Mouse (Mus musculus) neural tube, embryonic 14.5 days (tissue): ENCODE data around the gene Fosl1. TPM values are rescaled to one million over a fixed set of nuclear protein-coding genes. Genes with fewer than 3 reads are reported as not detected.

Experiments used
- ATAC-seq: fragments of 200-750 bp; cut with Nextera tagmentation; 2 replicates; pipeline ENCODE4 v1.8.0; 2017; ENCODE audit warnings: low read depth, mild to moderate bottlenecking, moderate TSS enrichment, moderate library complexity
- H3K27ac ChIP-seq: fragments of 300-500 bp; sonication (generic); 2 replicates; pipeline ENCODE4 v1.5.1; 2014; ENCODE audit warnings: low read depth, mild to moderate bottlenecking, control low read depth, low read length, moderate library complexity, mixed read lengths
- H3K27me3 ChIP-seq: fragments of 300-500 bp; sonication (generic); 2 replicates; pipeline ENCODE4 v1.6.1; 2014; ENCODE audit warnings: low read length; ENCODE audit not compliant: control insufficient read depth, insufficient read depth
- H3K36me3 ChIP-seq: fragments of 300-500 bp; sonication (generic); 2 replicates; pipeline ENCODE4 v1.6.1; 2014; ENCODE audit warnings: low read length, mixed read lengths; ENCODE audit not compliant: control insufficient read depth, insufficient read depth
- H3K4me1 ChIP-seq: fragments of 300-500 bp; sonication (generic); 2 replicates; pipeline ENCODE4 v1.6.1; 2014; ENCODE audit warnings: low read length; ENCODE audit not compliant: control insufficient read depth, insufficient read depth
- H3K4me2 ChIP-seq: fragments of 300-500 bp; sonication (generic); 2 replicates; pipeline ENCODE4 v1.6.1; 2014; ENCODE audit warnings: mild to moderate bottlenecking, low read depth, low read length, control low read depth
- H3K4me3 ChIP-seq: fragments of 300-500 bp; sonication (generic); 2 replicates; pipeline ENCODE4 v1.5.1; 2014; ENCODE audit warnings: low read depth, low read length, control low read depth, mixed read lengths
- H3K9ac ChIP-seq: fragments of 300-500 bp; sonication (generic); replicated peaks from 2 replicates; pipeline ENCODE4 v1.6.1; 2014; ENCODE audit warnings: low read depth, mild to moderate bottlenecking, control low read depth, low read length, mixed read lengths
- H3K9me3 ChIP-seq: fragments of 300-500 bp; sonication (generic); 2 replicates; pipeline ENCODE4 v1.6.1; 2016; ENCODE audit warnings: low read length; ENCODE audit not compliant: control insufficient read depth
- WGBS: fragments of 180-500 bp; shearing (Covaris S2); extraction: QIAGEN DNeasy Blood & Tissue Kit; methylation state at CpG from one replicate; pipeline ENCODE4 v1.1.7; 2014; 5-methylcytosine and 5-hydroxymethylcytosine counted together
- polyA plus RNA-seq: library from polyadenylated mRNA; unstranded; fragments of >200 nt; fragmentation: Nextera tagmentation; extraction: Ambion mirVana; gene quantifications from 2 replicates; pipeline ENCODE4 v1.2.1, GENCODE M21; 2014

The Fosl1 gene
- polyA plus RNA-seq, 1 experiment from 2014 or later, result not detected

GRCm38 (mm10) chr19:5422895-5423443 lies 24.4 kb upstream of the Fosl1 start:
- 79% methylated on average over 9 of the region's 9 CpGs for WGBS
- Histone ChIP-seq H3K9me3 (no peaks in the 10 kb centered on the region), H3K27me3 (no peaks in the 10 kb centered on the region), H3K36me3 (peaks cover 12% of the 10 kb centered on the region; the same call in 1 of the 2 replicates), H3K27ac (no peak overlapping the region), H3K4me2 (peak overlapping the region; percentile 55), H3K4me1 (peaks cover 26% of the 10 kb centered on the region), H3K9ac (peak overlapping the region; percentile 83), H3K4me3 (no peak overlapping the region; the same call in 1 of the 2 replicates)
- ATAC-seq, result no peak

- Histone ChIP-seq H3K4me1 (peaks cover 26% of the 10 kb centered on the region), H3K9me3 (no peaks in the 10 kb centered on the region), H3K4me2 (peak overlapping the region; percentile 55), H3K4me3 (peak overlapping the region; percentile 66), H3K36me3 (peaks cover 12% of the 10 kb centered on the region; the same call in 1 of the 2 replicates), H3K27me3 (no peaks in the 10 kb centered on the region), H3K27ac (no peak overlapping the region), H3K9ac (peak overlapping the region; percentile 83)
- no peak for ATAC-seq
- WGBS, result 68% methylated on average over 12 of the region's 12 CpGs
These were observed 23.8 kb upstream of the Fosl1 start for GRCm38 (mm10) chr19:5423561-5423960.

GRCm38 (mm10) chr19:5424092-5424781 lies 23.1 kb upstream of the Fosl1 start:
- H3K4me3 ChIP-seq, result peak overlapping the region; percentile 66
- peak overlapping the region; percentile 55 for H3K4me2 ChIP-seq
- peak overlapping the region; percentile 80 for H3K27ac ChIP-seq
- no peaks in the 10 kb centered on the region for H3K27me3 ChIP-seq
- H3K4me1 ChIP-seq, result peaks cover 26% of the 10 kb centered on the region
- peaks cover 12% of the 10 kb centered on the region; the same call in 1 of the 2 replicates for H3K36me3 ChIP-seq
- no peaks in the 10 kb centered on the region for H3K9me3 ChIP-seq
- peak overlapping the region; percentile 83 for H3K9ac ChIP-seq
- under 1% methylated on average over 44 of the region's 48 CpGs for WGBS
- ATAC-seq, result peak; percentile 59

GRCm38 (mm10) chr19:5424782-5425741 lies 22.3 kb upstream of the Fosl1 start, which contains the start of the genes Drap1 and AI837181:
Gene Drap1 (minus strand): TSS chr19:5424979.
Gene AI837181 (plus strand): TSS chr19:5425144.
- H3K4me1 ChIP-seq, result peaks cover 26% of the 10 kb centered on the region
- ATAC-seq, result peak; percentile 90

GRCm38 (mm10) chr19:5425906-5426565 lies 21.3 kb upstream of the Fosl1 start:
- Histone ChIP-seq H3K36me3 (peaks cover 7% of the 10 kb centered on the region; the same call in 1 of the 2 replicates), H3K4me1 (peaks cover 26% of the 10 kb centered on the region), H3K9me3 (no peaks in the 10 kb centered on the region), H3K27ac (peak overlapping the region; percentile 86; the same call in 1 of the 2 replicates), H3K27me3 (no peaks in the 10 kb centered on the region), H3K4me3 (peak overlapping the region; percentile 66), H3K9ac (peak overlapping the region; percentile 83), H3K4me2 (peak overlapping the region; percentile 84)
- no peak for ATAC-seq
- WGBS, result 93% methylated on average over 18 of the region's 18 CpGs

More at GRCm38 (mm10) chr19:5424782-5425741, 22.3 kb upstream of the Fosl1 start, which contains the start of the genes Drap1 and AI837181:
- under 1% methylated on average over 65 of the region's 87 CpGs for WGBS
- peak within 1 kb of the TSS; percentile 66 for H3K4me3 ChIP-seq
- peak within 1 kb of the TSS; percentile 83 for H3K9ac ChIP-seq
- peak within 1 kb of the TSS; percentile 84 for H3K4me2 ChIP-seq
- H3K27me3 ChIP-seq, result no peaks in the 10 kb centered on the region
- H3K27ac ChIP-seq, result peak within 1 kb of the TSS; percentile 86
- peaks cover 12% of the 10 kb centered on the region; the same call in 1 of the 2 replicates for H3K36me3 ChIP-seq
- no peaks in the 10 kb centered on the region for H3K9me3 ChIP-seq

- Histone ChIP-seq H3K9me3 (no peaks in the 10 kb centered on the region), H3K4me1 (peaks cover 26% of the 10 kb centered on the region), H3K27ac (no peak overlapping the region), H3K4me2 (peak overlapping the region; percentile 84; the same call in 1 of the 2 replicates), H3K27me3 (no peaks in the 10 kb centered on the region), H3K36me3 (peaks cover 6% of the 10 kb centered on the region; the same call in 1 of the 2 replicates), H3K4me3 (no peak overlapping the region), H3K9ac (0 out of 2 replicates have a peak overlapping the region, but pooled peaks have one; percentile 0)
- 96% methylated on average over 13 of the region's 13 CpGs for WGBS
- no peak for ATAC-seq
These were observed 20.6 kb upstream of the Fosl1 start for GRCm38 (mm10) chr19:5426640-5427290.

- 85% methylated on average over 2 of the region's 2 CpGs for WGBS
- Histone ChIP-seq H3K4me1 (peaks cover 22% of the 10 kb centered on the region), H3K27me3 (no peaks in the 10 kb centered on the region), H3K9me3 (no peaks in the 10 kb centered on the region), H3K4me3 (no peak overlapping the region), H3K4me2 (no peak overlapping the region), H3K9ac (no peak overlapping the region), H3K36me3 (0 out of 2 replicates have a peak, but pooled peaks cover 3% of the 10 kb centered on the region), H3K27ac (no peak overlapping the region)
- no peak for ATAC-seq
These were observed 19.3 kb upstream of the Fosl1 start for GRCm38 (mm10) chr19:5428083-5428482.

DNA sequence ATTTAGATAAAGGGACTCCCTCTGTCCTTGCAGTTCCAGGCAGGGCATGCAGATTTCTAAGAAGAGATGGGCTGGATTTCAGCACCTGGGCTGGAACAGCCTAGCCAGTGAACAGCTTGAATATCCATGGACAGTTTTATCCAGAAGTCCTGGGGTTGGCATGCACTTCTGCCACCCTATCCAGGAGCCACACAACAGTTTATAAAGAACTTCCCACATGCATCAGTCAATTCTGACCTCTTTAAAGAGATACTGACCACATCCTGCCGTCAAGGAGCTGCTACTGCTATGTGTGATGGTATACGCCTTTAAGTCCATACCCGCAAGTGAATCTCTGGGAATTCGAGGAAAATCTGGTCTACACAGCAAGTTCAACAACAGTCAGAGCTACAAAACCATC lies 18.1 kb upstream of the Fosl1 start:
- Histone ChIP-seq H3K4me1 (peaks cover 20% of the 10 kb centered on the region), H3K9me3 (no peaks in the 10 kb centered on the region), H3K9ac (no peak overlapping the region), H3K4me2 (no peak overlapping the region), H3K27ac (no peak overlapping the region), H3K4me3 (no peak overlapping the region), H3K36me3 (0 out of 2 replicates have a peak, but pooled peaks cover 3% of the 10 kb centered on the region), H3K27me3 (no peaks in the 10 kb centered on the region)
- 89% methylated on average over 4 of the region's 4 CpGs for WGBS
- no peak for ATAC-seq
